Mouse (Mus musculus): ENCODE results near the gene Tmem95. TPM values are rescaled to one million over a fixed set of nuclear protein-coding genes. Genes with fewer than 3 reads are reported as not detected.
A peak's percentile ranks its signal among the peaks of the same experiment; 100 is the strongest.

Gene Tmem95
- polyA plus RNA-seq, 1 experiment, result not detected

- DNase-seq (ENCODE audit: low read depth), result no peak
- TF ChIP-seq POLR2A (IDR thresholded peaks at IDR 0.05; ENCODE audit: borderline replicate concordance, extremely low read depth, insufficient read depth, insufficient read length, poor library complexity, severe bottlenecking), result no peak
- no peak for TF ChIP-seq CTCF (IDR thresholded peaks at IDR 0.05; ENCODE audit: borderline replicate concordance, extremely low read depth, insufficient read depth, insufficient read length)
Measured at GRCm38 (mm10) chr11:69915667-69916627, 38.1 kb upstream of the Tmem95 start.

GRCm38 (mm10) chr11:69914917-69915430 is 37.2 kb upstream of the Tmem95 start:
- TF ChIP-seq POLR2A (IDR thresholded peaks at IDR 0.05; ENCODE audit: borderline replicate concordance, extremely low read depth, insufficient read depth, insufficient read length, poor library complexity, severe bottlenecking) (no peak), CTCF (IDR thresholded peaks at IDR 0.05; ENCODE audit: borderline replicate concordance, extremely low read depth, insufficient read depth, insufficient read length) (no peak)
- DNase-seq (ENCODE audit: low read depth), result no peak

DNA sequence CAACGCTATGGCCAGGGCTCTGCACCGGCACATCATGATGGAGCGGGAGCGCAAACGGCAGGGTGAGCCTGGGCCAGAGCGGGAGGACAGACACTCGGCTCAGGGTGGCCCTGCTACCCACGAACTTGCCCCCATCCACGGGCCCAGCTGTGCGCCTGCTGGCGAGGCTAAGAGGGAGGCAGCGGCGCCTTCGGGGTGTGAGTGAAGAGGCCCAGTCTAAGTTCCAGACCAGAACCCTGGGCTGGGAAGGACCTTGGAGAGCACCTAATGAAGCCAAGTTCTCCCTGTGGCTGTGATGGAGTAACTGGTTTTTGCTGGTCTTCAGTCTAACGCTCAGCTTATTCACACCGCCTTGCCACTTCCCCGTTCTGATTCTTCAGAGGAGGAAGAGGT is 36.5 kb upstream of the Tmem95 start:
- TF ChIP-seq CTCF (IDR thresholded peaks at IDR 0.05; ENCODE audit: borderline replicate concordance, extremely low read depth, insufficient read depth, insufficient read length) (no peak), POLR2A (IDR thresholded peaks at IDR 0.05; ENCODE audit: borderline replicate concordance, extremely low read depth, insufficient read depth, insufficient read length, poor library complexity, severe bottlenecking) (no peak)
- no peak for DNase-seq (ENCODE audit: low read depth)

DNA sequence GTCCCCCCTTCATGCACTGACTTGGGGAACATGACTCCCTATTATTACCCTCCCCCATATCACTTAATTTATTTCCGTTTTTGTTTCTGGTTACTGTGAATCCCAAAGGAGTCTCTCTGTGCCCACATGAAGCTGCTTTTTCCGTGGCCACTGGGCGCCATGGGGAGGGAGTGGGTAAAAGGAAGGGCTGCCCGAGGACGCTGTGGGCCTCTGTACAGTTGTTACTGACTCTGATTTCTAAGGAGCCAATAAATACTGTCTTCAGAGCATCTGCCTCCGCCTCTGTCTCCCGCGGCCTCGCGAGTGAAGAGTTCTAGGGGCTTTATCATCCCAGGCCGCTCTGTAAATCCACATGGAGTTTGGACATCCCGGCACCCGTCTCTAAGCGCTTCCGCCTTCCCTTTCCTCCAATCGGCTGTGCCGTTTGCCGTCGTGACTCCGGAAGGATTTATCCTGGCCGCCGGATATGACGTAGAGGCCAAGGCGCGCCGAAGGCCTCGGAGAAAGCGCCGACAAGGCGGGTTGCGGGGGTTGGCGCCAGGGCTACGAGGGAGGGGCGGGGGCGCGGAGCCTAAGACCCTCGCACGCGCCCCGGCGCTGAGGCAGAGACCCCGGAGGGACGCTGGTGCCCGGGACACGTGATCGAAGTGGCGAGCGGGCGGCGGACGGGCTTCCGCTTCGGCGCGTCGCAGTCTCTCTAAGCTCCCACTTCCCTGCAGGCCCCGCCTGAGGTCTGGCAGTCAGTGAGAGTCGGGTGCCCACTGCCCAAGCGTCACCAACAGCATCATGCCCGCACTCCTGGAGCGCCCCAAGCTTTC is 35.9 kb upstream of the Tmem95 start, which contains the start of gene Gps2:
Gps2 (plus strand) TSS at position 335 of the 818 bp plus-strand sequence.
- peak; percentile 99 for DNase-seq (ENCODE audit: low read depth)
- TF ChIP-seq CTCF (IDR thresholded peaks at IDR 0.05; ENCODE audit: borderline replicate concordance, extremely low read depth, insufficient read depth, insufficient read length) (no peak), POLR2A (IDR thresholded peaks at IDR 0.05; ENCODE audit: borderline replicate concordance, extremely low read depth, insufficient read depth, insufficient read length, poor library complexity, severe bottlenecking) (peak; percentile 49; the same call in 1 of the 2 replicates)

DNA sequence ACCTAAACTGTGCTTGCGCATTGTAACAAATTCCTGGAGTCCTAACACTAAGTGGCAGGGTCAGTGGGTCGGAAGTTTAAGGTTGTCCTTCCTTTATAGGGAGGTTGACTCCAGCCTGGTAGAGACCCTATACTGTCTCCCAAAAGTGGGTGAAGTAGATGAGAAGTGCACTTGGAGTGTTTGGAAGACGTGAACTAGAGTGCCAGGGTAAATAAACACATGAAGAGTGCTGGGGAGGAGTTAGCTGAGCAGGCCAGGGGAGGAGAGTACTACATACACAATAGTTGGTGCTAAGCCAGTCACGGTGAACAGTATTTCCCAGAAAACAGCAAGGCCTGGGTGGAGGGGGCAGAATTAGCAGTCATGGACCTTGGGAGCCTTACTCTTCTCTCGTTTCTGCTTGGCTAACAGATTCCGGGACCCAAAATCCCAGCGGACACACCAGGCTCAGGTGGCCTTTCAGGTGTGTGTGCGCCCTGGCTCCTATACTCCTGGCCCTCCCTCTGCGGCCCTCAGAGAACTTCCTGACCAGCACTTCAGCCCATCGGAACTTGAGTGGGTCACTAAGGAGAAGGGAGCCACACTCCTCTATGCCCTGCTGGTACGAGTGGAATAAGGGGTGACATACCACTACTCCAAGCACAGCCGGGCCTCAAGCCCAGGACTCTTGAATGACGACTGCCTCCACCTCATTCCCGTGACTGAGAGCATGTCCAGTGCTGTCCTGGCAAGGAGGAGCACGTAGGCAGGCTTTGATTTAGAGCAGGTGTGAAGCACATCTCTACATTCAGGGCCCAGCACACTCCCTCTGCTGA is 35.1 kb upstream of the Tmem95 start:
- no peak for DNase-seq (ENCODE audit: low read depth)

GRCm38 (mm10) chr11:69911701-69912100 is 33.9 kb upstream of the Tmem95 start:
- TF ChIP-seq CTCF (IDR thresholded peaks at IDR 0.05; ENCODE audit: borderline replicate concordance, extremely low read depth, insufficient read depth, insufficient read length) (no peak), POLR2A (IDR thresholded peaks at IDR 0.05; ENCODE audit: borderline replicate concordance, extremely low read depth, insufficient read depth, insufficient read length, poor library complexity, severe bottlenecking) (no peak)
- DNase-seq (ENCODE audit: low read depth), result no peak

More for the DNA sequence above, 35.1 kb upstream of the Tmem95 start:
- TF ChIP-seq CTCF (IDR thresholded peaks at IDR 0.05; ENCODE audit: borderline replicate concordance, extremely low read depth, insufficient read depth, insufficient read length) (no peak), POLR2A (IDR thresholded peaks at IDR 0.05; ENCODE audit: borderline replicate concordance, extremely low read depth, insufficient read depth, insufficient read length, poor library complexity, severe bottlenecking) (no peak)

GRCm38 (mm10) chr11:69910781-69911560 is 33.2 kb upstream of the Tmem95 start:
- TF ChIP-seq POLR2A (IDR thresholded peaks at IDR 0.05; ENCODE audit: borderline replicate concordance, extremely low read depth, insufficient read depth, insufficient read length, poor library complexity, severe bottlenecking) (no peak), CTCF (IDR thresholded peaks at IDR 0.05; ENCODE audit: borderline replicate concordance, extremely low read depth, insufficient read depth, insufficient read length) (no peak)

GRCm38 (mm10) chr11:69910177-69910576 is 32.4 kb upstream of the Tmem95 start:
- TF ChIP-seq CTCF (IDR thresholded peaks at IDR 0.05; ENCODE audit: borderline replicate concordance, extremely low read depth, insufficient read depth, insufficient read length), result no peak
- no peak for TF ChIP-seq POLR2A (IDR thresholded peaks at IDR 0.05; ENCODE audit: borderline replicate concordance, extremely low read depth, insufficient read depth, insufficient read length, poor library complexity, severe bottlenecking)
- no peak for DNase-seq (ENCODE audit: low read depth)

More at GRCm38 (mm10) chr11:69910781-69911560, 33.2 kb upstream of the Tmem95 start:
- DNase-seq (ENCODE audit: low read depth), result no peak

- DNase-seq (ENCODE audit: low read depth), result no peak
- TF ChIP-seq POLR2A (IDR thresholded peaks at IDR 0.05; ENCODE audit: borderline replicate concordance, extremely low read depth, insufficient read depth, insufficient read length, poor library complexity, severe bottlenecking), result no peak
- TF ChIP-seq CTCF (IDR thresholded peaks at IDR 0.05; ENCODE audit: borderline replicate concordance, extremely low read depth, insufficient read depth, insufficient read length), result no peak
Measured at GRCm38 (mm10) chr11:69909174-69909573, 31.4 kb upstream of the Tmem95 start.

- DNase-seq (ENCODE audit: low read depth), result no peak
- TF ChIP-seq POLR2A (IDR thresholded peaks at IDR 0.05; ENCODE audit: borderline replicate concordance, extremely low read depth, insufficient read depth, insufficient read length, poor library complexity, severe bottlenecking) (no peak), CTCF (IDR thresholded peaks at IDR 0.05; ENCODE audit: borderline replicate concordance, extremely low read depth, insufficient read depth, insufficient read length) (no peak)
Measured at GRCm38 (mm10) chr11:69908645-69909044, 30.8 kb upstream of the Tmem95 start.

Measured in brain, embryonic 14.5 days (tissue).